Mouse (Mus musculus): Measurements from ENCODE around the gene Kcnq1. TPM values are rescaled to one million over a fixed set of nuclear protein-coding genes. Genes with fewer than 3 reads are reported as not detected.

Kcnq1 gene
- polyA plus RNA-seq, 2 experiments: 1.5 to 1.7 TPM

- Histone ChIP-seq H3K4me2 (replicated peaks; ENCODE audit: low read depth, low read length, severe bottlenecking) (no peak overlapping the region), H3K27me3 (ENCODE audit: control insufficient read depth, insufficient read depth, low read length) (no peaks in the 10 kb centered on the region), H3K4me3 (replicated peaks; ENCODE audit: low read length) (no peak overlapping the region), H3K27ac (replicated peaks; ENCODE audit: low read depth, low read length) (no peak overlapping the region), H3K9me3 (ENCODE audit: control insufficient read depth, low read length) (no peaks in the 10 kb centered on the region), H3K4me1 (ENCODE audit: control insufficient read depth, insufficient read depth, low read length) (no peaks in the 10 kb centered on the region), H3K9ac (ENCODE audit: low read depth, low read length, severe bottlenecking) (no peak overlapping the region), H3K36me3 (ENCODE audit: control insufficient read depth, insufficient read depth, low read length) (no peaks in the 10 kb centered on the region)
- ATAC-seq (ENCODE audit: low FRiP score, low read depth): peak; percentile 32; the same call in 1 of the 2 replicates
- DNase-seq (ENCODE audit: low spot score): no peak
- 33% methylated on average over 2 of the region's 2 CpGs for WGBS
- TF ChIP-seq POLR2A (IDR thresholded peaks at IDR 0.05; ENCODE audit: borderline replicate concordance, extremely low read depth, insufficient read depth, insufficient read length): no peak
Measured at GRCm38 (mm10) chr7:143136125-143136524, 30.0 kb downstream of the Kcnq1 start.

GRCm38 (mm10) chr7:143136561-143136960, 30.4 kb downstream of the Kcnq1 start:
- Histone ChIP-seq H3K36me3 (ENCODE audit: control insufficient read depth, insufficient read depth, low read length) (no peaks in the 10 kb centered on the region), H3K27me3 (ENCODE audit: control insufficient read depth, insufficient read depth, low read length) (no peaks in the 10 kb centered on the region), H3K9me3 (ENCODE audit: control insufficient read depth, low read length) (no peaks in the 10 kb centered on the region), H3K4me3 (replicated peaks; ENCODE audit: low read length) (no peak overlapping the region), H3K4me1 (ENCODE audit: control insufficient read depth, insufficient read depth, low read length) (no peaks in the 10 kb centered on the region), H3K4me2 (replicated peaks; ENCODE audit: low read depth, low read length, severe bottlenecking) (no peak overlapping the region), H3K27ac (replicated peaks; ENCODE audit: low read depth, low read length) (no peak overlapping the region), H3K9ac (ENCODE audit: low read depth, low read length, severe bottlenecking) (no peak overlapping the region)
- 56% methylated on average over 5 of the region's 5 CpGs for WGBS
- no peak for ATAC-seq (ENCODE audit: low FRiP score, low read depth)
- no peak for TF ChIP-seq POLR2A (IDR thresholded peaks at IDR 0.05; ENCODE audit: borderline replicate concordance, extremely low read depth, insufficient read depth, insufficient read length)
- DNase-seq (ENCODE audit: low spot score): no peak

GRCm38 (mm10) chr7:143138789-143139188, 32.6 kb downstream of the Kcnq1 start:
- WGBS: 32% methylated on average over 1 of the region's 1 CpGs

GRCm38 (mm10) chr7:143139932-143140331, 33.8 kb downstream of the Kcnq1 start:
- H3K4me3 ChIP-seq (replicated peaks; ENCODE audit: low read length): no peak overlapping the region
- 87% methylated on average over 4 of the region's 4 CpGs for WGBS
- no peak overlapping the region for H3K9ac ChIP-seq (ENCODE audit: low read depth, low read length, severe bottlenecking)
- TF ChIP-seq POLR2A (IDR thresholded peaks at IDR 0.05; ENCODE audit: borderline replicate concordance, extremely low read depth, insufficient read depth, insufficient read length): no peak
- no peak for DNase-seq (ENCODE audit: low spot score)
- H3K4me1 ChIP-seq (ENCODE audit: control insufficient read depth, insufficient read depth, low read length): no peaks in the 10 kb centered on the region
- no peak overlapping the region for H3K27ac ChIP-seq (replicated peaks; ENCODE audit: low read depth, low read length)
- no peak for ATAC-seq (ENCODE audit: low FRiP score, low read depth)
- H3K27me3 ChIP-seq (ENCODE audit: control insufficient read depth, insufficient read depth, low read length): no peaks in the 10 kb centered on the region
- no peak overlapping the region for H3K4me2 ChIP-seq (replicated peaks; ENCODE audit: low read depth, low read length, severe bottlenecking)
- no peaks in the 10 kb centered on the region for H3K36me3 ChIP-seq (ENCODE audit: control insufficient read depth, insufficient read depth, low read length)
- H3K9me3 ChIP-seq (ENCODE audit: control insufficient read depth, low read length): no peaks in the 10 kb centered on the region

More at GRCm38 (mm10) chr7:143138789-143139188, 32.6 kb downstream of the Kcnq1 start:
- no peak overlapping the region for H3K27ac ChIP-seq (replicated peaks; ENCODE audit: low read depth, low read length)
- H3K36me3 ChIP-seq (ENCODE audit: control insufficient read depth, insufficient read depth, low read length): no peaks in the 10 kb centered on the region
- no peak overlapping the region for H3K4me2 ChIP-seq (replicated peaks; ENCODE audit: low read depth, low read length, severe bottlenecking)
- no peak for TF ChIP-seq POLR2A (IDR thresholded peaks at IDR 0.05; ENCODE audit: borderline replicate concordance, extremely low read depth, insufficient read depth, insufficient read length)
- H3K9me3 ChIP-seq (ENCODE audit: control insufficient read depth, low read length): no peaks in the 10 kb centered on the region
- no peak overlapping the region for H3K4me3 ChIP-seq (replicated peaks; ENCODE audit: low read length)
- ATAC-seq (ENCODE audit: low FRiP score, low read depth): no peak
- H3K27me3 ChIP-seq (ENCODE audit: control insufficient read depth, insufficient read depth, low read length): no peaks in the 10 kb centered on the region
- no peak overlapping the region for H3K9ac ChIP-seq (ENCODE audit: low read depth, low read length, severe bottlenecking)
- H3K4me1 ChIP-seq (ENCODE audit: control insufficient read depth, insufficient read depth, low read length): no peaks in the 10 kb centered on the region
- peak; percentile 61 for DNase-seq (ENCODE audit: low spot score)

GRCm38 (mm10) chr7:143142680-143143079, 36.5 kb downstream of the Kcnq1 start:
- WGBS: 85% methylated on average over 2 of the region's 2 CpGs
- no peak for TF ChIP-seq POLR2A (IDR thresholded peaks at IDR 0.05; ENCODE audit: borderline replicate concordance, extremely low read depth, insufficient read depth, insufficient read length)
- Histone ChIP-seq H3K27ac (replicated peaks; ENCODE audit: low read depth, low read length) (no peak overlapping the region), H3K27me3 (ENCODE audit: control insufficient read depth, insufficient read depth, low read length) (no peaks in the 10 kb centered on the region), H3K4me2 (replicated peaks; ENCODE audit: low read depth, low read length, severe bottlenecking) (no peak overlapping the region), H3K4me1 (ENCODE audit: control insufficient read depth, insufficient read depth, low read length) (no peaks in the 10 kb centered on the region), H3K9me3 (ENCODE audit: control insufficient read depth, low read length) (no peaks in the 10 kb centered on the region), H3K36me3 (ENCODE audit: control insufficient read depth, insufficient read depth, low read length) (no peaks in the 10 kb centered on the region), H3K9ac (ENCODE audit: low read depth, low read length, severe bottlenecking) (no peak overlapping the region), H3K4me3 (replicated peaks; ENCODE audit: low read length) (no peak overlapping the region)
- ATAC-seq (ENCODE audit: low FRiP score, low read depth) (no peak), DNase-seq (ENCODE audit: low spot score) (no peak)

- DNase-seq (ENCODE audit: low spot score) (no peak), ATAC-seq (ENCODE audit: low FRiP score, low read depth) (no peak)
- Histone ChIP-seq H3K4me2 (replicated peaks; ENCODE audit: low read depth, low read length, severe bottlenecking) (no peak overlapping the region), H3K27me3 (ENCODE audit: control insufficient read depth, insufficient read depth, low read length) (no peaks in the 10 kb centered on the region), H3K9me3 (ENCODE audit: control insufficient read depth, low read length) (no peaks in the 10 kb centered on the region), H3K4me3 (replicated peaks; ENCODE audit: low read length) (no peak overlapping the region), H3K36me3 (ENCODE audit: control insufficient read depth, insufficient read depth, low read length) (no peaks in the 10 kb centered on the region), H3K4me1 (ENCODE audit: control insufficient read depth, insufficient read depth, low read length) (no peaks in the 10 kb centered on the region), H3K9ac (ENCODE audit: low read depth, low read length, severe bottlenecking) (no peak overlapping the region), H3K27ac (replicated peaks; ENCODE audit: low read depth, low read length) (no peak overlapping the region)
- TF ChIP-seq POLR2A (IDR thresholded peaks at IDR 0.05; ENCODE audit: borderline replicate concordance, extremely low read depth, insufficient read depth, insufficient read length): no peak
- 74% methylated on average over 5 of the region's 5 CpGs for WGBS
Measured at GRCm38 (mm10) chr7:143147015-143147414, 40.9 kb downstream of the Kcnq1 start.
